Comparison of ENCODE assay signal across 8 mouse cellular contexts in genomic region chr2:10825278-10826133, GRCm38 (mm10).
A peak's percentile ranks its signal among the peaks of the same experiment; 100 is the strongest.
DNase-seq lines count a peak whose midpoint lies in the region; ATAC-seq lines count a peak whose summit lies in the region.

No protein-coding gene starts in this region.

- no peak overlapping the region for H3K27ac ChIP-seq in limb, embryonic 13.5 days
- H3K27ac ChIP-seq in midbrain, embryonic 14.5 days (replicated peaks; ENCODE audit: low read depth, low read length) = no peak overlapping the region

- H3K27me3 ChIP-seq in limb, embryonic 13.5 days = peaks cover 6% of the 10 kb centered on the region; the same call in 1 of the 2 replicates
- H3K27me3 ChIP-seq in midbrain, embryonic 14.5 days (ENCODE audit: control insufficient read depth, insufficient read depth, low read length) = no peaks in the 10 kb centered on the region

- H3K4me1 ChIP-seq in limb, embryonic 13.5 days = no peaks in the 10 kb centered on the region
- no peaks in the 10 kb centered on the region for H3K4me1 ChIP-seq in midbrain, embryonic 14.5 days (ENCODE audit: control insufficient read depth, insufficient read depth, low read length)

- H3K9me3 ChIP-seq in limb, embryonic 13.5 days = no peaks in the 10 kb centered on the region
- no peaks in the 10 kb centered on the region for H3K9me3 ChIP-seq in midbrain, embryonic 14.5 days (ENCODE audit: control insufficient read depth, low read length)

- no peaks in the 10 kb centered on the region for H3K36me3 ChIP-seq in limb, embryonic 13.5 days
- H3K36me3 ChIP-seq in midbrain, embryonic 14.5 days (ENCODE audit: control insufficient read depth, insufficient read depth, low read length) = no peaks in the 10 kb centered on the region

- 30% methylated on average over 29 of the region's 29 CpGs for WGBS in limb, embryonic 13.5 days
- 24% methylated on average over 29 of the region's 29 CpGs for WGBS in midbrain, embryonic 14.5 days

- peak overlapping the region; percentile 47 for H3K4me3 ChIP-seq in limb, embryonic 13.5 days
- peak overlapping the region; percentile 36 for H3K4me3 ChIP-seq in midbrain, embryonic 14.5 days (replicated peaks; ENCODE audit: low read depth, low read length)

- peak; percentile 68 for DNase-seq in 3T3-L1 (ENCODE audit: low read depth, low spot score)
- DNase-seq in adrenal gland, adult 8-10 months = peak; percentile 5
- peak; percentile 61 for DNase-seq in embryo, embryonic 11.5 days (ENCODE audit: low read depth, low spot score)
- peak; percentile 28 for DNase-seq in heart, adult 8-10 months (ENCODE audit: low spot score)
- peak; percentile 51 for DNase-seq in kidney, adult 9 months
- DNase-seq in midbrain, embryonic 14.5 days = peak; percentile 93
- DNase-seq in spleen, postnatal 36 days (ENCODE audit: low spot score in 2 of 2) = peak; percentile 6 to 7

- ATAC-seq in limb, embryonic 13.5 days (ENCODE audit: low FRiP score, low read depth) = peak; percentile 79; the same call in 1 of the 2 replicates
- ATAC-seq in midbrain, embryonic 14.5 days (ENCODE audit: low FRiP score, low TSS enrichment) = peak; percentile 84

- H3K4me2 ChIP-seq in limb, embryonic 13.5 days (replicated peaks) = peak overlapping the region; percentile 61
- peak overlapping the region; percentile 55 for H3K4me2 ChIP-seq in midbrain, embryonic 14.5 days (ENCODE audit: low read length)

- H3K9ac ChIP-seq in limb, embryonic 13.5 days = peak overlapping the region; percentile 64
- H3K9ac ChIP-seq in midbrain, embryonic 14.5 days (replicated peaks; ENCODE audit: low read length) = no peak overlapping the region; the same call in 1 of the 2 replicates

Comparison
In these comparisons a context has a peak if more than half of its experiments do, and no peak if none do; other contexts are left out.
1. DNase-seq: peak in every context shown above with its lines; median percentile 93 in midbrain, embryonic 14.5 days; 68 in 3T3-L1; 61 in embryo, embryonic 11.5 days; 51 in kidney, adult 9 months; 28 in heart, adult 8-10 months; 6 in spleen, postnatal 36 days; 5 in adrenal gland, adult 8-10 months.